Mouse (Mus musculus): ENCODE data around the gene Mki67.
A peak's percentile ranks its signal among the peaks of the same experiment; 100 is the strongest.

Gene Mki67

GRCm38 (mm10) chr7:135715642-135716444, at the start of gene Mki67:
TSS of gene Mki67 (minus strand) at chr7:135716361.
- DNase-seq (ENCODE audit: low read depth, low spot score) = no peak

GRCm38 (mm10) chr7:135763311-135763710, 47.1 kb upstream of the Mki67 start:
- no peak for DNase-seq (ENCODE audit: low read depth, low spot score)

- no peak for DNase-seq (ENCODE audit: low read depth, low spot score)
Observed at GRCm38 (mm10) chr7:135758754-135759510, 42.8 kb upstream of the Mki67 start.

- no peak for DNase-seq (ENCODE audit: low read depth, low spot score)
Observed at GRCm38 (mm10) chr7:135758171-135758570, 42.0 kb upstream of the Mki67 start.

- DNase-seq (ENCODE audit: low read depth, low spot score) = no peak
Observed at GRCm38 (mm10) chr7:135756984-135757586, 40.9 kb upstream of the Mki67 start.

GRCm38 (mm10) chr7:135748986-135749385, 32.8 kb upstream of the Mki67 start:
- peak; percentile 14 for DNase-seq (ENCODE audit: low read depth, low spot score)

- DNase-seq (ENCODE audit: low read depth, low spot score) = no peak
Observed at GRCm38 (mm10) chr7:135747072-135747471, 30.9 kb upstream of the Mki67 start.

GRCm38 (mm10) chr7:135746528-135746927, 30.4 kb upstream of the Mki67 start:
- DNase-seq (ENCODE audit: low read depth, low spot score) = no peak

GRCm38 (mm10) chr7:135745091-135745490, 28.9 kb upstream of the Mki67 start:
- DNase-seq (ENCODE audit: low read depth, low spot score) = no peak

- no peak for DNase-seq (ENCODE audit: low read depth, low spot score)
Observed at GRCm38 (mm10) chr7:135740453-135740852, 24.3 kb upstream of the Mki67 start.

- DNase-seq (ENCODE audit: low read depth, low spot score) = no peak
Observed at GRCm38 (mm10) chr7:135736581-135736886, 20.4 kb upstream of the Mki67 start.

- peak; percentile 70 for DNase-seq (ENCODE audit: low read depth, low spot score)
Observed at GRCm38 (mm10) chr7:135735691-135736580, 19.8 kb upstream of the Mki67 start.

GRCm38 (mm10) chr7:135734911-135735646, 18.9 kb upstream of the Mki67 start:
- DNase-seq (ENCODE audit: low read depth, low spot score) = no peak

- DNase-seq (ENCODE audit: low read depth, low spot score) = no peak
Observed at GRCm38 (mm10) chr7:135734379-135734778, 18.2 kb upstream of the Mki67 start.

GRCm38 (mm10) chr7:135728038-135728437, 11.9 kb upstream of the Mki67 start:
- no peak for DNase-seq (ENCODE audit: low read depth, low spot score)

- no peak for DNase-seq (ENCODE audit: low read depth, low spot score)
Observed at GRCm38 (mm10) chr7:135726707-135727106, 10.5 kb upstream of the Mki67 start.

- DNase-seq (ENCODE audit: low read depth, low spot score) = no peak
Observed at GRCm38 (mm10) chr7:135723672-135724341, 7.6 kb upstream of the Mki67 start.

GRCm38 (mm10) chr7:135722011-135722838, 6.1 kb upstream of the Mki67 start:
- no peak for DNase-seq (ENCODE audit: low read depth, low spot score)

- DNase-seq (ENCODE audit: low read depth, low spot score) = no peak
Observed at GRCm38 (mm10) chr7:135721436-135721992, 5.4 kb upstream of the Mki67 start.

Data from retina, postnatal 7 days (tissue).